Mouse (Mus musculus) ES-E14 (cell line): ENCODE data around the gene Rbfox3. TPM values are rescaled to one million over a fixed set of nuclear protein-coding genes. Genes with fewer than 3 reads are reported as not detected.

Experiments
- DNase-seq: peaks from one replicate; pipeline ENCODE4 v3.0.0-alpha.2; 2013; ENCODE audit warnings: low read depth, low spot score
- H3K27ac ChIP-seq: 2 replicates; pipeline ENCODE4 v1.5.1; 2012; ENCODE audit warnings: low read depth, mild to moderate bottlenecking, low read length, moderate library complexity, mixed read lengths; ENCODE audit not compliant: poor library complexity, insufficient read depth, severe bottlenecking
- H3K36me3 ChIP-seq: 2 replicates; pipeline ENCODE4 v1.6.1; 2012; ENCODE audit warnings: mild to moderate bottlenecking, low read length, moderate library complexity, mixed read lengths; ENCODE audit not compliant: control insufficient read depth, poor library complexity, insufficient read depth, severe bottlenecking
- H3K4me1 ChIP-seq, 2 experiments: fragments of 150-350 bp in 1 of 2; sonication (generic) in 1 of 2; 2 replicates each; pipeline ENCODE4 v1.6.1; 2012; ENCODE audit warnings: low read length in 2 of 2, mild to moderate bottlenecking in 1 of 2, mixed read lengths in 1 of 2; ENCODE audit not compliant: control insufficient read depth in 2 of 2, insufficient read depth in 2 of 2, poor library complexity in 1 of 2
- H3K4me3 ChIP-seq, 2 experiments: fragments of 150-350 bp in 1 of 2; sonication (generic) in 1 of 2; 2 replicates each; pipeline ENCODE4 v1.5.1; 2012; ENCODE audit warnings: low read length in 2 of 2, low read depth in 1 of 2, mild to moderate bottlenecking in 1 of 2, mixed read lengths in 1 of 2; ENCODE audit not compliant: insufficient read depth in 1 of 2, poor library complexity in 1 of 2, severe bottlenecking in 1 of 2
- H3K9ac ChIP-seq: 2 replicates; pipeline ENCODE4 v1.6.1; 2012; ENCODE audit warnings: low read depth, mild to moderate bottlenecking, low read length, mixed read lengths; ENCODE audit not compliant: poor library complexity, insufficient read depth, severe bottlenecking
- H3K9me3 ChIP-seq: fragments of 150-350 bp; sonication (generic); 2 replicates; pipeline ENCODE4 v1.6.1; 2012; ENCODE audit warnings: low read depth, mild to moderate bottlenecking, low read length; ENCODE audit not compliant: control insufficient read depth, insufficient read depth
- CHD2 ChIP-seq: IDR thresholded peaks from 2 replicates; pipeline ENCODE4 v1.6.1; 2014; ENCODE audit warnings: mild to moderate bottlenecking, low read depth, low read length, inconsistent platforms
- HCFC1 ChIP-seq: IDR thresholded peaks from 2 replicates; pipeline ENCODE4 v1.6.1; 2012; ENCODE audit warnings: low read length, inconsistent platforms, borderline replicate concordance; ENCODE audit not compliant: insufficient read depth
- MAFK ChIP-seq: IDR thresholded peaks from 2 replicates; pipeline ENCODE4 v1.6.1; 2014; ENCODE audit warnings: mild to moderate bottlenecking, low read depth, low read length, inconsistent platforms; ENCODE audit not compliant: insufficient read depth
- ZC3H11A ChIP-seq: IDR thresholded peaks from 2 replicates; pipeline ENCODE4 v1.6.1; 2012; ENCODE audit warnings: low read depth, mild to moderate bottlenecking, inconsistent platforms, low read length, borderline replicate concordance
- ZNF384 ChIP-seq: IDR thresholded peaks from 2 replicates; pipeline ENCODE4 v1.6.1; 2012; ENCODE audit warnings: low read depth, low read length, inconsistent platforms
- in situ Hi-C, 2 experiments: fragments of 600-800 bp; cut with MboI; formaldehyde crosslinking; loops; one replicate each; pipeline ENCODE4 v1.15.1; 2025; ENCODE audit warnings: low sequenced_read_pairs in 2 of 2, inconsistent platforms in 1 of 2; ENCODE audit not compliant: unreplicated experiment in 2 of 2
- total RNA-seq: library from RNA; depleted of rRNA; stranded (reverse); fragments of 300-350 nt; gene quantifications from 2 replicates; pipeline ENCODE4 v1.2.3, GENCODE M21; 2012

Gene Rbfox3
- total RNA-seq, 1 experiment = 0.45 TPM

- TF ChIP-seq ZC3H11A = no peak
- no peak for TF ChIP-seq CHD2
- no peak for TF ChIP-seq ZNF384
- no peak for TF ChIP-seq MAFK
- H3K9me3 ChIP-seq = no peaks in the 10 kb centered on the region
- H3K4me1 ChIP-seq = no peaks in the 10 kb centered on the region
- H3K36me3 ChIP-seq = no peaks in the 10 kb centered on the region
- no peak overlapping the region for H3K4me3 ChIP-seq
- in situ Hi-C loops = no loop called here
- no peak for DNase-seq
- H3K27ac ChIP-seq = no peak overlapping the region
- H3K9ac ChIP-seq = no peak overlapping the region
Observed at GRCm38 (mm10) chr11:118680699-118681098, 230.7 kb downstream of the Rbfox3 start.

- no peak for DNase-seq
- H3K9me3 ChIP-seq = no peaks in the 10 kb centered on the region
- H3K27ac ChIP-seq = no peak overlapping the region
- no peak overlapping the region for H3K4me3 ChIP-seq
- H3K4me1 ChIP-seq = no peaks in the 10 kb centered on the region
- in situ Hi-C loops = no loop called here
- H3K9ac ChIP-seq = no peak overlapping the region
- TF ChIP-seq CHD2 (no peak), ZNF384 (no peak), ZC3H11A (no peak), HCFC1 (no peak), MAFK (no peak)
- H3K36me3 ChIP-seq = no peaks in the 10 kb centered on the region
Observed at GRCm38 (mm10) chr11:118679736-118680410, 231.5 kb downstream of the Rbfox3 start.

- H3K4me3 ChIP-seq = no peak overlapping the region
- DNase-seq = no peak
- in situ Hi-C loops = no loop called here
- no peaks in the 10 kb centered on the region for H3K9me3 ChIP-seq
- TF ChIP-seq ZC3H11A (no peak), MAFK (no peak), CHD2 (no peak), ZNF384 (no peak), HCFC1 (no peak)
- H3K36me3 ChIP-seq = no peaks in the 10 kb centered on the region
- H3K27ac ChIP-seq = no peak overlapping the region
- H3K9ac ChIP-seq = no peak overlapping the region
- H3K4me1 ChIP-seq = no peaks in the 10 kb centered on the region
Observed at GRCm38 (mm10) chr11:118678515-118679104, 232.8 kb downstream of the Rbfox3 start.

- in situ Hi-C loops = no loop called here
- no peak for TF ChIP-seq ZC3H11A
- TF ChIP-seq HCFC1 = no peak
- TF ChIP-seq ZNF384 = no peak
- no peak for TF ChIP-seq MAFK
- no peak for TF ChIP-seq CHD2
- no peak for DNase-seq
Observed at GRCm38 (mm10) chr11:118677277-118677676, 234.1 kb downstream of the Rbfox3 start.

GRCm38 (mm10) chr11:118676364-118676763 is 235.0 kb downstream of the Rbfox3 start:
- no peak overlapping the region for H3K27ac ChIP-seq
- no peak overlapping the region for H3K9ac ChIP-seq
- no peaks in the 10 kb centered on the region for H3K36me3 ChIP-seq
- H3K4me3 ChIP-seq = no peak overlapping the region
- TF ChIP-seq MAFK (no peak), CHD2 (no peak), HCFC1 (no peak), ZNF384 (no peak), ZC3H11A (no peak)
- in situ Hi-C loops = no loop called here
- no peak for DNase-seq
- H3K4me1 ChIP-seq = no peaks in the 10 kb centered on the region
- H3K9me3 ChIP-seq = no peaks in the 10 kb centered on the region

More at GRCm38 (mm10) chr11:118677277-118677676, 234.1 kb downstream of the Rbfox3 start:
- H3K4me3 ChIP-seq = no peak overlapping the region
- H3K27ac ChIP-seq = no peak overlapping the region
- no peaks in the 10 kb centered on the region for H3K4me1 ChIP-seq
- no peaks in the 10 kb centered on the region for H3K9me3 ChIP-seq
- no peaks in the 10 kb centered on the region for H3K36me3 ChIP-seq
- H3K9ac ChIP-seq = no peak overlapping the region
